ENCODE assay signal across 14 mouse cellular contexts in the genomic region with DNA sequence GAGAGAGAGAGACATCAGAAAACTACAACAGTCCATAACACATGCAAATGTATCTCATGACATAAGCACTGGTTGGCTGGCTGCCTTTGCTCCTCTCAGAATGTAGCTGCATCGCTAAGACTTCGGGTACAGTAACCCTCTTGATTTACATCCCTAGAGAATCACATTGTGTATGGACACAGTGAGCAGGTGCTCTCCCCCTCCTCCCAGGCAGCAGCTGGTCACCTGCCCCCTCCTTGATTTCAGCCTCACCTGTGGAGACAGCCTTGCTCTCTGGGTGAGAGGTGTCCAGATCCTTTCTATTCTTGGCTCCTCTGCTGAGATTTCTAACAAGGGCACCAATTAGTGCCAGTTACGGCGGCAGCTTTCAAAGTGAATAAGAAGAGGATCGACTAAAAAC.
DNase-seq lines count a peak whose midpoint lies in the region; ATAC-seq and TF ChIP-seq lines count a peak whose summit lies in the region.
"Had no signal": no experiment of that assay in that cellular context is flagged by ENCODE, and none has a peak within 500 bp of the region (broad histone marks: within the 10 kb centered on the region; RNA-seq: fewer than 3 reads in every experiment).

No protein-coding gene starts in this region.

- TF ChIP-seq CTCF in midbrain, postnatal 0 days (IDR thresholded peaks at IDR 0.05) = no peak

- WGBS in hindbrain, embryonic 12.5 days = 67% methylated on average over 5 of the region's 5 CpGs
- WGBS in hindbrain, embryonic 16.5 days = 17% methylated on average over 5 of the region's 5 CpGs
- 32% methylated on average over 5 of the region's 5 CpGs for WGBS in midbrain, postnatal 0 days

- peak; percentile 30 to 46 for DNase-seq in cerebellum, postnatal 10 days
- DNase-seq in cerebellum, adult 9-10 months = no peak
- peak; percentile 8 for DNase-seq in retina, postnatal 1 day
- no peak for DNase-seq in retina, embryonic 14.5 days (ENCODE audit: low spot score)
- peak; percentile 21 for DNase-seq in midbrain, postnatal 0 days (ENCODE audit: low spot score)
- DNase-seq: adrenal gland, postnatal 36 days; lung, postnatal 14 days had no signal

- H3K9ac ChIP-seq in hindbrain, embryonic 12.5 days = no peak overlapping the region
- H3K9ac ChIP-seq in hindbrain, embryonic 16.5 days (ENCODE audit: low read depth, low read length) = no peak overlapping the region
- no peak overlapping the region for H3K9ac ChIP-seq in midbrain, postnatal 0 days (replicated peaks; ENCODE audit: low read length, poor library complexity, severe bottlenecking)
- H3K9ac ChIP-seq: liver, embryonic 12.5 days had no signal

- ATAC-seq in hindbrain, embryonic 12.5 days (ENCODE audit: low FRiP score) = no peak
- ATAC-seq in hindbrain, embryonic 16.5 days = no peak
- no peak for ATAC-seq in midbrain, postnatal 0 days (ENCODE audit: low FRiP score)
- no peak for ATAC-seq in megakaryocyte progenitor cell, adult 5-6 weeks (replicated peaks; ENCODE audit: poor library complexity)
- ATAC-seq: activated CD4-positive, CD25-positive, alpha-beta regulatory T cell, adult 4 months; liver, embryonic 12.5 days had no signal

- no peaks in the 10 kb centered on the region for H3K9me3 ChIP-seq in hindbrain, embryonic 12.5 days (replicated peaks)
- no peaks in the 10 kb centered on the region for H3K9me3 ChIP-seq in hindbrain, embryonic 16.5 days (ENCODE audit: control insufficient read depth, low read length)
- no peaks in the 10 kb centered on the region for H3K9me3 ChIP-seq in midbrain, postnatal 0 days (ENCODE audit: low read length)
- H3K9me3 ChIP-seq: liver, embryonic 12.5 days had no signal

- no peak overlapping the region for H3K4me2 ChIP-seq in hindbrain, embryonic 12.5 days (replicated peaks)
- H3K4me2 ChIP-seq in hindbrain, embryonic 16.5 days (ENCODE audit: low read length) = no peak overlapping the region
- H3K4me2 ChIP-seq in midbrain, postnatal 0 days (ENCODE audit: low read depth, low read length, poor library complexity, severe bottlenecking) = no peak overlapping the region
- H3K4me2 ChIP-seq: liver, embryonic 12.5 days had no signal

- H3K27ac ChIP-seq in hindbrain, embryonic 12.5 days = 0 out of 2 replicates have a peak overlapping the region, but pooled peaks have one; percentile 13
- no peak overlapping the region for H3K27ac ChIP-seq in hindbrain, embryonic 16.5 days (ENCODE audit: low read depth, low read length)
- H3K27ac ChIP-seq in midbrain, postnatal 0 days (ENCODE audit: low read depth, low read length) = 0 out of 2 replicates have a peak overlapping the region, but pooled peaks have one; percentile 26
- H3K27ac ChIP-seq: layer of hippocampus, adult 2 months; liver, embryonic 12.5 days had no signal

- H3K4me3 ChIP-seq in hindbrain, embryonic 12.5 days = no peak overlapping the region
- H3K4me3 ChIP-seq in hindbrain, embryonic 16.5 days (ENCODE audit: low read length) = no peak overlapping the region
- H3K4me3 ChIP-seq in midbrain, postnatal 0 days (ENCODE audit: low read depth, low read length) = no peak overlapping the region
- H3K4me3 ChIP-seq: layer of hippocampus, adult 2 months; liver, embryonic 12.5 days had no signal

- H3K27me3 ChIP-seq in hindbrain, embryonic 12.5 days = no peaks in the 10 kb centered on the region
- H3K27me3 ChIP-seq in hindbrain, embryonic 16.5 days (replicated peaks; ENCODE audit: control insufficient read depth, insufficient read depth, low read length) = no peaks in the 10 kb centered on the region
- no peaks in the 10 kb centered on the region for H3K27me3 ChIP-seq in midbrain, postnatal 0 days (ENCODE audit: insufficient read depth, low read length)
- H3K27me3 ChIP-seq: CH12.LX; liver, embryonic 12.5 days had no signal

- H3K4me1 ChIP-seq in hindbrain, embryonic 12.5 days = peaks cover 2% of the 10 kb centered on the region; the same call in 1 of the 2 replicates
- peaks cover 2% of the 10 kb centered on the region; the same call in 1 of the 2 replicates for H3K4me1 ChIP-seq in hindbrain, embryonic 16.5 days (ENCODE audit: control insufficient read depth, insufficient read depth, low read depth, low read length)
- H3K4me1 ChIP-seq in midbrain, postnatal 0 days (ENCODE audit: insufficient read depth, low read length) = no peaks in the 10 kb centered on the region
- H3K4me1 ChIP-seq: liver, embryonic 12.5 days had no signal

- H3K36me3 ChIP-seq in hindbrain, embryonic 12.5 days = no peaks in the 10 kb centered on the region
- no peaks in the 10 kb centered on the region for H3K36me3 ChIP-seq in hindbrain, embryonic 16.5 days (ENCODE audit: control insufficient read depth, insufficient read depth, low read length)
- H3K36me3 ChIP-seq in midbrain, postnatal 0 days (ENCODE audit: insufficient read depth, low read length) = no peaks in the 10 kb centered on the region
- H3K36me3 ChIP-seq: liver, embryonic 12.5 days had no signal

Comparison
In these comparisons a context has a peak if more than half of its experiments do, and no peak if none do; other contexts are left out.
1. DNase-seq: peak in cerebellum, postnatal 10 days (2 of 2), retina, postnatal 1 day (single experiment) and midbrain, postnatal 0 days (single experiment); none in cerebellum, adult 9-10 months (single experiment) and retina, embryonic 14.5 days (single experiment).